Mouse (Mus musculus) hindbrain, embryonic 16.5 days (tissue): ENCODE data around the gene Adamts9. TPM values are rescaled to one million over a fixed set of nuclear protein-coding genes. Genes with fewer than 3 reads are reported as not detected.

ENCODE experiments used
- ATAC-seq: fragments of 200-750 bp; cut with Nextera tagmentation; 2 replicates; pipeline ENCODE4 v1.8.0; 2017; ENCODE audit warnings: moderate TSS enrichment, moderate library complexity
- H3K27ac ChIP-seq: fragments of 300-500 bp; sonication (generic); 2 replicates; pipeline ENCODE4 v1.5.1; 2014; ENCODE audit warnings: low read depth, mild to moderate bottlenecking, control low read depth, low read length, moderate library complexity
- H3K27me3 ChIP-seq: fragments of 300-500 bp; sonication (generic); replicated peaks from 2 replicates; pipeline ENCODE4 v1.6.1; 2014; ENCODE audit warnings: low read length; ENCODE audit not compliant: control insufficient read depth, insufficient read depth
- H3K36me3 ChIP-seq: fragments of 300-500 bp; sonication (generic); 2 replicates; pipeline ENCODE4 v1.6.1; 2014; ENCODE audit warnings: mild to moderate bottlenecking, low read length, moderate library complexity, mixed read lengths; ENCODE audit not compliant: control insufficient read depth, insufficient read depth
- H3K4me1 ChIP-seq: fragments of 300-500 bp; sonication (generic); 2 replicates; pipeline ENCODE4 v1.6.1; 2014; ENCODE audit warnings: low read depth, low read length; ENCODE audit not compliant: control insufficient read depth, insufficient read depth
- H3K4me2 ChIP-seq: fragments of 300-500 bp; sonication (generic); 2 replicates; pipeline ENCODE4 v1.6.1; 2014; ENCODE audit warnings: mild to moderate bottlenecking, low read length, control low read depth, moderate library complexity
- H3K4me3 ChIP-seq: fragments of 300-500 bp; sonication (generic); 2 replicates; pipeline ENCODE4 v1.5.1; 2014; ENCODE audit warnings: mild to moderate bottlenecking, low read length, control low read depth, moderate library complexity
- H3K9ac ChIP-seq: fragments of 300-500 bp; sonication (generic); 2 replicates; pipeline ENCODE4 v1.6.1; 2014; ENCODE audit warnings: low read depth, mild to moderate bottlenecking, control low read depth, low read length, moderate library complexity
- H3K9me3 ChIP-seq: fragments of 300-500 bp; sonication (generic); 2 replicates; pipeline ENCODE4 v1.6.1; 2014; ENCODE audit warnings: mild to moderate bottlenecking, low read length, moderate library complexity; ENCODE audit not compliant: control insufficient read depth
- WGBS: fragments of 180-500 bp; shearing (Covaris S2); extraction: QIAGEN DNeasy Blood & Tissue Kit; methylation state at CpG from one replicate; pipeline ENCODE4 v1.1.7; 2014; 5-methylcytosine and 5-hydroxymethylcytosine counted together
- polyA plus RNA-seq: library from polyadenylated mRNA; unstranded; fragments of >200 nt; fragmentation: Nextera tagmentation; extraction: Ambion mirVana; gene quantifications from 2 replicates; pipeline ENCODE4 v1.2.1, GENCODE M21; 2015

Adamts9 gene
- polyA plus RNA-seq, 1 experiment from 2014 or later: 1.9 TPM

- Histone ChIP-seq H3K4me3 (no peak overlapping the region), H3K9me3 (no peaks in the 10 kb centered on the region), H3K4me1 (no peaks in the 10 kb centered on the region), H3K9ac (no peak overlapping the region), H3K4me2 (no peak overlapping the region), H3K36me3 (no peaks in the 10 kb centered on the region), H3K27ac (no peak overlapping the region), H3K27me3 (no peaks in the 10 kb centered on the region)
- no peak for ATAC-seq
- WGBS: 84% methylated on average over 3 of the region's 3 CpGs
These were observed 133.5 kb downstream of the Adamts9 start for GRCm38 (mm10) chr6:92809818-92810217.

GRCm38 (mm10) chr6:92804254-92804971, 138.9 kb downstream of the Adamts9 start:
- no peak overlapping the region for H3K4me3 ChIP-seq
- 84% methylated on average over 3 of the region's 3 CpGs for WGBS
- H3K27ac ChIP-seq: no peak overlapping the region
- ATAC-seq: no peak
- no peak overlapping the region for H3K4me2 ChIP-seq
- no peak overlapping the region for H3K9ac ChIP-seq
- H3K9me3 ChIP-seq: no peaks in the 10 kb centered on the region
- peaks cover 4% of the 10 kb centered on the region; the same call in 1 of the 2 replicates for H3K4me1 ChIP-seq
- H3K36me3 ChIP-seq: no peaks in the 10 kb centered on the region
- H3K27me3 ChIP-seq: no peaks in the 10 kb centered on the region

GRCm38 (mm10) chr6:92803213-92803612, 140.1 kb downstream of the Adamts9 start:
- Histone ChIP-seq H3K27ac (no peak overlapping the region), H3K27me3 (no peaks in the 10 kb centered on the region), H3K4me3 (no peak overlapping the region), H3K4me1 (peaks cover 4% of the 10 kb centered on the region; the same call in 1 of the 2 replicates), H3K36me3 (no peaks in the 10 kb centered on the region), H3K9me3 (no peaks in the 10 kb centered on the region), H3K4me2 (no peak overlapping the region), H3K9ac (no peak overlapping the region)
- 25% methylated on average over 6 of the region's 6 CpGs for WGBS
- peak; percentile 93 for ATAC-seq

DNA sequence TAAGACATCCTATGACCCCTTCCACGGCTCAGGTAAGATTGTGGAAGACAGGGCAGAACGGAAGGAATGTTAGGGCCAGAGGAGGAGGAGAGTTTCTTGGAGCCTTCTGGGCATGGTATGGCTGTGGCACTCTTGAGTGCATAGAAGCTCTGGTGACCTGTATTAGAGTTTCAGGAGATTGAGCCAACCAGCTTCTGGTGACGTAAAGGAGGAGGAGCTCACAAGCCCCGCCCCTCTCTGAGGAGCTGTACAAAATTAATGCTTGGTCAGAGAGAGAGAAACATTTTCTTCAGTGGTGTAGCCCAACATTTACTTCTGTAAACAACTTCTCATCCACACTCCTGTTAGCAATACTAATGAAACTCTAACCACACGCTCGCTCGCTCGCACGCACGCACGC, 140.9 kb downstream of the Adamts9 start:
- WGBS: 90% methylated on average over 11 of the region's 11 CpGs
- no peaks in the 10 kb centered on the region for H3K27me3 ChIP-seq
- no peaks in the 10 kb centered on the region for H3K36me3 ChIP-seq
- peak; percentile 9; the same call in 1 of the 2 replicates for ATAC-seq
- H3K4me3 ChIP-seq: no peak overlapping the region
- H3K9ac ChIP-seq: no peak overlapping the region
- H3K27ac ChIP-seq: no peak overlapping the region
- H3K4me2 ChIP-seq: no peak overlapping the region
- H3K9me3 ChIP-seq: no peaks in the 10 kb centered on the region
- peaks cover 4% of the 10 kb centered on the region; the same call in 1 of the 2 replicates for H3K4me1 ChIP-seq

DNA sequence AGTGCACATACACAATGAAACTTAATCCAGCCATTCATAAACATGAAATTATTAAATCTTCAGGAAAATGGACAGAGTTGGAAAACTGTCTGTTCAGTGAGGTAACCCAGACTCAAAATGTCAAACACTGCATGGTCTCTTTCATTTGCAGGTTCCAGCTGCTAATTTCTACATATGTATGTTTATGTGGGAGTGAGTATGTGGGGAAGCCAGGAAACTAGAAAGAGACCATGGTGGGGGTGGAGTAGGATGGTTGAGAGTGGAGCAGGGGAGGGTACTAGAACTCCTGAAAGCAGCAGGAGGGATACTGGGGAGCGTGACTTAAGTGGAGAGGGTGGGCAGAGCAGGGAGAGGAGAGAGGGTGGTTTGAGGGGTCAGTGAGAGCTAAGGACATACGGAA, 141.8 kb downstream of the Adamts9 start:
- H3K36me3 ChIP-seq: no peaks in the 10 kb centered on the region
- WGBS: 67% methylated on average over 2 of the region's 2 CpGs
- no peak overlapping the region for H3K27ac ChIP-seq
- H3K9ac ChIP-seq: no peak overlapping the region
- ATAC-seq: no peak
- H3K4me2 ChIP-seq: no peak overlapping the region
- H3K27me3 ChIP-seq: no peaks in the 10 kb centered on the region
- no peaks in the 10 kb centered on the region for H3K9me3 ChIP-seq
- peaks cover 4% of the 10 kb centered on the region; the same call in 1 of the 2 replicates for H3K4me1 ChIP-seq
- H3K4me3 ChIP-seq: no peak overlapping the region

GRCm38 (mm10) chr6:92793804-92794203, 149.5 kb downstream of the Adamts9 start:
- no peaks in the 10 kb centered on the region for H3K27me3 ChIP-seq
- H3K4me3 ChIP-seq: no peak overlapping the region
- H3K4me1 ChIP-seq: no peaks in the 10 kb centered on the region
- H3K9me3 ChIP-seq: no peaks in the 10 kb centered on the region
- no peak overlapping the region for H3K9ac ChIP-seq
- H3K27ac ChIP-seq: no peak overlapping the region
- no peak for ATAC-seq
- H3K36me3 ChIP-seq: no peaks in the 10 kb centered on the region
- no peak overlapping the region for H3K4me2 ChIP-seq
- WGBS: 80% methylated on average over 6 of the region's 6 CpGs

DNA sequence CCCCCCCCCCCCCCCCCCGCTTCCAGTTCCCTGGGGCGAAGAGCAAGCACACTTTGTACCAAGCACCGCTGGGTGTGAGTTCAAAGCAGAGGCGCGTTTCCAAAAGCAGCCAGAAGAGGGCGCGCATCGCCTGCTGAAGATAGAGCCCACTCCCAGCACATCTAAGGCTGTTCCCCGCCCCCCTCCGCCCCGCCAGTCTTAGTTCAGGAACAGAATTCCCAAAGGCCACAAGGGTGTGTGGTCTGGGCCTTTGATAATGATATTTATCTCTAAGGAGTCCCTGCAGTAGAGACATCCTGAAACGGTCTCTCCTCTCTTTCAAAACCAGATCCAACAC, 155.9 kb downstream of the Adamts9 start:
- Histone ChIP-seq H3K4me3 (peak overlapping the region; percentile 38), H3K9me3 (no peaks in the 10 kb centered on the region), H3K4me2 (peak overlapping the region; percentile 74), H3K36me3 (no peaks in the 10 kb centered on the region), H3K27me3 (no peaks in the 10 kb centered on the region), H3K4me1 (peaks cover 3% of the 10 kb centered on the region; the same call in 1 of the 2 replicates), H3K9ac (peak overlapping the region; percentile 53), H3K27ac (no peak overlapping the region)
- ATAC-seq: peak; percentile 89
- WGBS: 0% methylated on average over 11 of the region's 12 CpGs

- peak; percentile 74 for ATAC-seq
- Histone ChIP-seq H3K4me3 (peak overlapping the region; percentile 38), H3K9me3 (no peaks in the 10 kb centered on the region), H3K27me3 (no peaks in the 10 kb centered on the region), H3K36me3 (no peaks in the 10 kb centered on the region), H3K9ac (peak overlapping the region; percentile 53), H3K4me2 (peak overlapping the region; percentile 74), H3K4me1 (peaks cover 3% of the 10 kb centered on the region; the same call in 1 of the 2 replicates), H3K27ac (no peak overlapping the region)
- WGBS: 4% methylated on average over 20 of the region's 20 CpGs
These were observed 156.5 kb downstream of the Adamts9 start for GRCm38 (mm10) chr6:92786701-92787375.

DNA sequence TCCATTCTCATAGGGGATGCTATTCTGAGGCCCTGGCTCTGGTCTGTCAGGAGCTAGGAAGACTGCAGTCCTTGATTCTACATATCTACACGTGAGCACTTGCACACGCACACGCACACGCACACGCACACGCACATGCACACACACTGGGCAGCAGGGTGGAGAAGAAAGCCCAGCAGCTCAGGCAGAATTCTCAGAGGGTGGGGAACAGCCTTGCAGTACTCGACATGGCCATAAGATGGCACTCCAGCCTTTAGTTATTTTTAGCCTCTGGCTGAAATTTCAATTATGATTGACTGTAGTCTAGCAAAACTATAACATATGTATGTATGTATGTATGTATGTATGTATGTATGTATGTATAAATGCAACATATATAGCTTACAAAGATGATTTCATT, 158.5 kb downstream of the Adamts9 start:
- no peak for ATAC-seq
- Histone ChIP-seq H3K27ac (no peak overlapping the region), H3K4me1 (peaks cover 3% of the 10 kb centered on the region; the same call in 1 of the 2 replicates), H3K4me3 (no peak overlapping the region), H3K36me3 (no peaks in the 10 kb centered on the region), H3K9me3 (no peaks in the 10 kb centered on the region), H3K27me3 (no peaks in the 10 kb centered on the region), H3K9ac (no peak overlapping the region), H3K4me2 (no peak overlapping the region)
- 11% methylated on average over 7 of the region's 7 CpGs for WGBS
